Mouse (Mus musculus) lung, embryonic 15.5 days (tissue): ENCODE results near the gene Snx11. TPM values are rescaled to one million over a fixed set of nuclear protein-coding genes. Genes with fewer than 3 reads are reported as not detected.

Source experiments
- ATAC-seq: fragments of 200-750 bp; cut with Nextera tagmentation; 2 replicates; pipeline ENCODE4 v1.8.0; 2017; ENCODE audit warnings: moderate number of reproducible peaks, borderline replicate concordance; ENCODE audit not compliant: low FRiP score, low TSS enrichment; ENCODE audit errors: extremely low read depth
- H3K27ac ChIP-seq: fragments of 300-500 bp; sonication (generic); 2 replicates; pipeline ENCODE4 v1.5.1; 2015; ENCODE audit warnings: moderate library complexity, mild to moderate bottlenecking, inconsistent platforms
- H3K27me3 ChIP-seq: fragments of 300-500 bp; sonication (generic); 2 replicates; pipeline ENCODE4 v1.6.1; 2015; ENCODE audit warnings: inconsistent platforms
- H3K36me3 ChIP-seq: fragments of 300-500 bp; sonication (generic); 2 replicates; pipeline ENCODE4 v1.6.1; 2015; ENCODE audit warnings: inconsistent platforms
- H3K4me1 ChIP-seq: fragments of 300-500 bp; sonication (generic); 2 replicates; pipeline ENCODE4 v1.6.1; 2015; ENCODE audit warnings: inconsistent platforms
- H3K4me2 ChIP-seq: fragments of 300-500 bp; sonication (generic); 2 replicates; pipeline ENCODE4 v1.6.1; 2015; ENCODE audit warnings: inconsistent platforms, mild to moderate bottlenecking, moderate library complexity
- H3K4me3 ChIP-seq: fragments of 300-500 bp; sonication (generic); 2 replicates; pipeline ENCODE4 v1.5.1; 2015; ENCODE audit warnings: mild to moderate bottlenecking, inconsistent platforms
- H3K9ac ChIP-seq: fragments of 300-500 bp; sonication (generic); 2 replicates; pipeline ENCODE4 v1.6.1; 2015; ENCODE audit warnings: inconsistent platforms
- H3K9me3 ChIP-seq: fragments of 300-500 bp; sonication (generic); 2 replicates; pipeline ENCODE4 v1.6.1; 2016; ENCODE audit warnings: inconsistent platforms
- WGBS: fragments of 180-500 bp; shearing (Covaris S2); methylation state at CpG from one replicate; pipeline ENCODE4 v1.1.7; 2015; 5-methylcytosine and 5-hydroxymethylcytosine counted together
- polyA plus RNA-seq: library from polyadenylated mRNA; unstranded; fragments of >200 nt; fragmentation: Nextera tagmentation; extraction: Ambion mirVana; gene quantifications from 2 replicates; pipeline ENCODE4 v1.2.1, GENCODE M21; 2015

Gene Snx11
- polyA plus RNA-seq, 1 experiment from 2014 or later: 20.3 TPM

DNA sequence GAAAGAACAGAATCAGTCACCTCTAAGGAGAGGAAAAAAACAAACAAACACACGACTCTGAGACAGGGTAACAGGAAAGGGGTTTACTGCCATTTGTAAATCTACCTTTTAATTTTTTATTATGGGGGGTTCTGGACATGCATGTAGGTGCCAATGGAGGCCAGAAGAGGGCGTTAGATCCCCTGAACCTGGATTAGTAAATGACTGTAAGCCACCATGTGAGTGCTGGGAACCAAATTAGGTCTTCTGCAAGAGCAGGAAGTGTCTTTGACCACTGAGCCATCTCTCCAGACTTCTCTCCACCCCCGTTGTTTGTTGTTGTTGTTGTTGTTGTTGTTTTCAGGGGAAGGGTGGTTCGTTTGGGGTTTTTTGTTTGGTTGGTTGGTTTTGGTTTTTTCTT lies 19.9 kb downstream of the Snx11 start:
- 46% methylated on average over 4 of the region's 4 CpGs for WGBS
- H3K9me3 ChIP-seq: no peaks in the 10 kb centered on the region
- no peak overlapping the region for H3K4me3 ChIP-seq
- no peaks in the 10 kb centered on the region for H3K36me3 ChIP-seq
- H3K9ac ChIP-seq: no peak overlapping the region
- no peak overlapping the region for H3K4me2 ChIP-seq
- no peak for ATAC-seq
- no peaks in the 10 kb centered on the region for H3K4me1 ChIP-seq
- H3K27ac ChIP-seq: no peak overlapping the region
- no peaks in the 10 kb centered on the region for H3K27me3 ChIP-seq

DNA sequence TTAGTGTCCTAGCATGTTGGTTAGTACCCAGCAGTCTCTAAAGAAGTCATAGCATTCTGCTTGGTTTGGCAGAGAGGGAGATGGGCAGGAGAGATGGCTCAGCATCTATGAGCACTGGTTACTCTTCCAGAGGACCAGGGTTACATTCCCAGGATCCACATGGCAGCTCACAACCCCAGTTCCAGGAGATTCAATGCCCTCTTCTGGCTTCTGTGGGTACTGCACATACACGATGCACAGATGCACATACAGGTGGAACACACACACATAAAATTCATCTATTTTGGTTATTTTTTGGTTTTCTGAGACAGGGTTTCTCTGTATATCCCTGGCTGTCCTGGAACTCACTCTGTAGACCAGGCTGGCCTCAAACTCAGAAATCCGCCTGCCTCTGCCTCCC lies 22.1 kb downstream of the Snx11 start:
- no peaks in the 10 kb centered on the region for H3K9me3 ChIP-seq
- no peaks in the 10 kb centered on the region for H3K36me3 ChIP-seq
- H3K27me3 ChIP-seq: no peaks in the 10 kb centered on the region
- 91% methylated on average over 2 of the region's 2 CpGs for WGBS
- H3K27ac ChIP-seq: no peak overlapping the region
- ATAC-seq: no peak
- no peak overlapping the region for H3K4me3 ChIP-seq
- H3K4me2 ChIP-seq: no peak overlapping the region
- H3K4me1 ChIP-seq: no peaks in the 10 kb centered on the region
- no peak overlapping the region for H3K9ac ChIP-seq

DNA sequence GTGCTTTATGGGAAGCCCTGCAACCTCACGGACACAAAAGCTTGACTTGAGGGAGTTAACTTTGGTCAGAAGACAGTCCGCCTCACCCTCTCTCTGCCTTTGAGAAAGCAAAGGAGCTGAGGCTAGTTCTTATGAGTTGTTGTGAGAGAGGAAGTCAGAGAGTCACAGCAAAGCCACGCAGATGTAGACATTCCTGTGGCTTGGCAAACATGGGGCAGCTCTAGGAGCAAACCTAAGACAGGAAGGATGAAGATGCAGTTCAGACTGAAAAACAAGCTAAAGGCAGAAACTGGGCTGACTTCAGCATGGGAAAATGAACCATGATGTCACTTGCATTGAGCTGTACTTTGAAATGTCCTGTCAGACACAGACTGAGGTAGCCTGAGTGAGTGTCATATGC lies 29.8 kb downstream of the Snx11 start:
- WGBS: 29% methylated on average over 3 of the region's 3 CpGs
- H3K4me3 ChIP-seq: no peak overlapping the region
- H3K27ac ChIP-seq: no peak overlapping the region
- no peak overlapping the region for H3K4me2 ChIP-seq
- no peaks in the 10 kb centered on the region for H3K4me1 ChIP-seq
- no peaks in the 10 kb centered on the region for H3K36me3 ChIP-seq
- no peak overlapping the region for H3K9ac ChIP-seq
- no peaks in the 10 kb centered on the region for H3K9me3 ChIP-seq
- H3K27me3 ChIP-seq: peaks cover 1% of the 10 kb centered on the region
- ATAC-seq: no peak

DNA sequence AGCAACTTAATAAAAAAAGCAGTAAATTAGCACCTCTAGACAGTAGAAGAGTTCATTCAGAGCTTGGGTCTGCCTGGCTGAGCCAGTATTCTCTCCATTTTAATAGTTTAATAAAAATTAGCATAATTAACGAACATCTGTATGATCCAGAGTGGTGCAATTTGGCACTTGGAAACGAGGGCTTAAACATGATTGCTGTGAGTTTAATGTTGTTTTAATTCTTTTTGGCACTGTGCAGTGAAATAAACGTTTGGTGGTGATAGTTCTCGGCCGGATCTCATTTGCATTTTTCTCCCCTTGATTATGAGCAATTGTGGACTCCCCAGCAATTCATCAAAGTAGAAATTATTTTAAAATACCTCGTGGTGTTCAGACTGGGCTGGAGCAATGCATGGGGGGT lies 30.7 kb downstream of the Snx11 start:
- ATAC-seq: no peak
- WGBS: 61% methylated on average over 6 of the region's 6 CpGs
- no peak overlapping the region for H3K4me2 ChIP-seq

DNA sequence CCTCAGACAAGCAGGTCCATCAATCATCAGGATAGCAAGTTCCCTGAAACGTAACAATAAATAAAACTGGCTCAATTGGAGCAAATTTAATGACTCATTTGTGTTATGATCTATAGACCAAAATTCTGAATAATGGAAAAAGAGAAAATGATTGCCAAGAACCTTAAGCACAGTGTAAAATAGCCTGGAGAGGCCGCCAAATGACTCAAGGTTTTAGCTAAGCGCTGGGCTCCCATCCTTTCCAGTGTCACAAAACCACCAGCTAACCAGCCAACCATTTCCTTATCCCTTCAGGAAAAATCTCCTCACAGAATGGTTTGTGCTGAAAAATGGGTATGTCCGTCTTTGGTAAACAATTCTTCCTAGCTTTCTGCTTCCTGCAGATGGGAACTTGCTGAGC lies 33.5 kb downstream of the Snx11 start:
- Histone ChIP-seq H3K27me3 (peaks cover 31% of the 10 kb centered on the region), H3K4me3 (no peak overlapping the region), H3K27ac (no peak overlapping the region), H3K4me2 (no peak overlapping the region), H3K9ac (no peak overlapping the region), H3K4me1 (no peaks in the 10 kb centered on the region), H3K9me3 (no peaks in the 10 kb centered on the region), H3K36me3 (no peaks in the 10 kb centered on the region)
- ATAC-seq: no peak
- WGBS: 58% methylated on average over 4 of the region's 4 CpGs

More for the DNA sequence above, 30.7 kb downstream of the Snx11 start:
- Histone ChIP-seq H3K9ac (no peak overlapping the region), H3K27ac (no peak overlapping the region), H3K4me1 (no peaks in the 10 kb centered on the region), H3K36me3 (no peaks in the 10 kb centered on the region), H3K27me3 (peaks cover 10% of the 10 kb centered on the region), H3K4me3 (no peak overlapping the region), H3K9me3 (no peaks in the 10 kb centered on the region)

DNA sequence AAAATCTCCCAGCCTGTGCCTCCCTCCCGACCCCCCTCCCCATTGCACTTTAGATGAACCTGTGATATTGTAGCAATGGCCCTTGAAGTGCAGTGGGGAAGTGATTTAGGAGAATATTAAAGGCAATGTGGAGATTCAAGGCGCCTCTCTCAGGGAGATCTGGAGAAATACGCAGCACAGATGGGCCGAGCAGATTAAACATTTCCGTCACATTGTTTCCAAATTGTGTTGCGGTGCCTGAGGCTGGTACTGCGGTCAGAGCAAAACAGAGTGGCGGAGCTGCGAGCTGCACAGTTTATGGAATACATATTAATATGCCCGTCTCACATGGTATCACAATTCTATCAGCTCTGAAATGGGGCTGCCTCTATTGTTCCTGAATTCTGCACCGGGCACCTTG lies 34.4 kb downstream of the Snx11 start:
- ATAC-seq: no peak
- Histone ChIP-seq H3K4me3 (no peak overlapping the region), H3K36me3 (no peaks in the 10 kb centered on the region), H3K27ac (no peak overlapping the region), H3K27me3 (peaks cover 36% of the 10 kb centered on the region), H3K4me1 (no peaks in the 10 kb centered on the region), H3K4me2 (peak overlapping the region; percentile 17; the same call in 1 of the 2 replicates), H3K9ac (no peak overlapping the region), H3K9me3 (no peaks in the 10 kb centered on the region)
- 26% methylated on average over 11 of the region's 11 CpGs for WGBS

DNA sequence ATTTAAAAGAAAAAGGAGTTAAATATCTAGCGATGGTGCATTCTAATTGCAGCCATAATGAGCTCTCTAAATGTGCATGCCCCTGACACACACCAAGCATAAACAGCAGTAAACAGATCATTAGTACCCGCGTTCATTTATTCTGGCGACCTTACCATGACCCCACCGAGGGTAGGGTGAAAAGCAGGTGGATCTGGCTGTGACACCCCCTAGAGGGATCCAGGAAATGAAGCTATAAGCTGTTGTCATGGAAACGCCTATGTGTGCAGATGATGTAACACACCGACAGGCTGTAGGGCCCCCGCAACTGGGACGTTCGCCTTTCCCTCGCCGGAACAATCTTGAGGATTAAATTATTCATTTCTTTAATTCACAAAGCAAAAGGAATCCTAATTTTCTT lies 35.4 kb downstream of the Snx11 start:
- H3K4me1 ChIP-seq: 0 out of 2 replicates have a peak, but pooled peaks cover 2% of the 10 kb centered on the region
- no peak overlapping the region for H3K27ac ChIP-seq
- peaks cover 43% of the 10 kb centered on the region for H3K27me3 ChIP-seq
- no peak overlapping the region for H3K4me3 ChIP-seq
- H3K9me3 ChIP-seq: no peaks in the 10 kb centered on the region
- no peak for ATAC-seq
- H3K4me2 ChIP-seq: no peak overlapping the region
- WGBS: 15% methylated on average over 12 of the region's 12 CpGs
- no peak overlapping the region for H3K9ac ChIP-seq
- no peaks in the 10 kb centered on the region for H3K36me3 ChIP-seq

DNA sequence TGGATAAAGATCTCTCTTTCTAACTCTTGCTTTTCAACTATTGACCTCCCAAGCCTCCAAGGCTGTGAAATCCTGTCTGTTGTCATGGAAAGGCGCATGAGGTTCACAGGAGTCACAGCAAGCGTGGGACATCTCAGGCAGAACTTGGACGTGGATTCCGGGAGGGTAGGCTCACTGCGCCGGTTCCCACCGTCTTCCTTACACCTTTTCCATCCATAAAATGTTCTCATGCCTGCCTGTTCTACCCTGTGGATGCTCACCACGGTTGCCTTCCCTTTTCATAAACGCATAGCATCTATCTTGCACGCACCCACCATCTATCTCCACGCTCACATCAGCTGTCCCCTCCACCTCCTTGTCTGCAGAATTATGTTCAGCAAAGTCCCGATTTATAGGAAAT lies 36.6 kb downstream of the Snx11 start:
- Histone ChIP-seq H3K27ac (no peak overlapping the region), H3K4me3 (no peak overlapping the region), H3K4me1 (peaks cover 10% of the 10 kb centered on the region), H3K27me3 (peaks cover 43% of the 10 kb centered on the region), H3K36me3 (no peaks in the 10 kb centered on the region), H3K4me2 (no peak overlapping the region), H3K9me3 (no peaks in the 10 kb centered on the region), H3K9ac (no peak overlapping the region)
- 50% methylated on average over 12 of the region's 12 CpGs for WGBS
- no peak for ATAC-seq

DNA sequence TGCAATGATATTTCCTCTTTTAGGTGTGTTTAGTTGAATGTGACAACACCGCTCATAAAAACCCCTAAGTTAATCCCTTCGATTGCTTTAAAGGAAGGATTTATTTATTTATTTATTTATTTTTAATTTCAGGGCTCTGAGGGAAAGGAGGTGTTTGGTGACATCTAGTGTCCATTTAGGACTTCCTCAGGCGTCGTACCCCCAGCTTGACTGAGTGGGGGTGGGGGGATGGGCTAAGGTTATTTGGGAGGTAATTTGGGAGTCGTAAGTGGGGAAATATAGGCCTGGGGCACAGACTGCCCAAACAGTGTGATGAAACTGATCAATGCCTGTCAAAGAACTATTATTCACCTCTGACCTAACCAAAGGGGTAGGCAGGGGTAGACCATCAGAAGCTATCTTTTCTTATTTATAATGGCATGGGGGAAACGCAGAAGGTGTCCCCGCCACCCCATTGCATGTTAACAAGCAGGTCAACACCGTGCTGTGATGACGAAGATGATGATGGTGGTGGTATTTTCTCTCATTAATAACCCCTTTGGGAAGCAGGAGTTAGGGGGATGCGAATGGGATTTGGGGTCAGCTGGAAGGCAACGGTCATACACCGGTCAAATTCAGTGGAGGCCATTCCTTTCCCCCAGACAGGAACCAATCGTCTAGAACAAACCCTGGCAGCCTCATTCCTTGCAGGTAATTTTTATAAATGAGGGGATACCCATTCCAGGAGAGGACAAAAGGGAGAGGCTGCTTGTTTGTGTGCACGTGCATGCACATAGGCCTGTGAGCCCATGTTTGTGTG lies 39.5 kb downstream of the Snx11 start:
- H3K4me1 ChIP-seq: peaks cover 13% of the 10 kb centered on the region
- H3K4me2 ChIP-seq: no peak overlapping the region
- H3K9me3 ChIP-seq: no peaks in the 10 kb centered on the region
- no peak overlapping the region for H3K9ac ChIP-seq
- ATAC-seq: no peak
- no peak overlapping the region for H3K27ac ChIP-seq
- 58% methylated on average over 14 of the region's 14 CpGs for WGBS
- no peaks in the 10 kb centered on the region for H3K36me3 ChIP-seq
- H3K4me3 ChIP-seq: no peak overlapping the region
- peaks cover 43% of the 10 kb centered on the region for H3K27me3 ChIP-seq

DNA sequence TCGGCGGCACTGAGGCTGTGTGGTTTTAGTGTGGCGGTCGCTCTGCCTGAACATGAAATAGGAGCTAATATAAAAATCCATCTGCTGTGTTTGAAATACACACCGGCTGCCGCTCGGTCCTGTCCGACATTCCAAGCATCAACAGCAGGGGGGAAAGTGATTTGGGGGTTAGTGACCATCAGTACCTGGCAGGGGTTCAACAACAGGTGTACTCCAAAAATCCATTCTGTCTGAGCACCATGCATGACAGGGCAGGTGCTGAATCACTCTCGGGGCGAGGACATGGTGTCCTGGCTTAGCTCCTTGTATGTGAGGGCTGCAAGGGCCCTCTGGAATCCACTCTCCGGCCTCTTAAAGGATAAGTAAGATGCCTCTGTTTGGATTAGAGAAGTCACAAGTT lies 41.0 kb downstream of the Snx11 start:
- Histone ChIP-seq H3K4me3 (peak overlapping the region; percentile 21), H3K4me1 (peaks cover 13% of the 10 kb centered on the region), H3K27me3 (peaks cover 30% of the 10 kb centered on the region), H3K9me3 (no peaks in the 10 kb centered on the region), H3K9ac (peak overlapping the region; percentile 16; the same call in 1 of the 2 replicates), H3K4me2 (peak overlapping the region; percentile 47), H3K36me3 (no peaks in the 10 kb centered on the region), H3K27ac (no peak overlapping the region)
- 13% methylated on average over 11 of the region's 11 CpGs for WGBS
- ATAC-seq: no peak

DNA sequence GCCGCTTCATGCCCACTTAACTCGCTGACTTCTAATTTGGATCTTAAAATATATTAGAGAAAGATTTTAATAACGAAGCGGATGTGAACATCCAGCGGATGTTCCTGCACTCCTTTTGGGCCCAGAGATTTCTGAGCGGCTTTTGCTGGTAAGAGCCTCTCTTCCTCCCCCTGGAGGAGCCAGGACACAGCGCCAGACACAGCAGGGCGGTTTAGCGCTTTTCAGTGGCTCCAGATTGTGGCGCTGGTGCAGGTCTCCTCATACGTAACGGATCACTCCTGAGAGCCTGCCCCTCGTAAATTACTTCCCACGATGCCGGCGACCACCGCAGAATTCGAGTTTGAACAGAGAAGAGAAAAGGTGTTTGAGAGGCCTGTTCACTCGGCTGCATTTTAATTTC lies 41.5 kb downstream of the Snx11 start:
- peak overlapping the region; percentile 16; the same call in 1 of the 2 replicates for H3K9ac ChIP-seq
- H3K27me3 ChIP-seq: peaks cover 25% of the 10 kb centered on the region; the same call in 1 of the 2 replicates
- H3K27ac ChIP-seq: no peak overlapping the region
- H3K4me3 ChIP-seq: peak overlapping the region; percentile 21
- ATAC-seq: no peak
- 2% methylated on average over 19 of the region's 19 CpGs for WGBS
- peaks cover 13% of the 10 kb centered on the region for H3K4me1 ChIP-seq
- peak overlapping the region; percentile 47 for H3K4me2 ChIP-seq
- no peaks in the 10 kb centered on the region for H3K9me3 ChIP-seq
- H3K36me3 ChIP-seq: no peaks in the 10 kb centered on the region

DNA sequence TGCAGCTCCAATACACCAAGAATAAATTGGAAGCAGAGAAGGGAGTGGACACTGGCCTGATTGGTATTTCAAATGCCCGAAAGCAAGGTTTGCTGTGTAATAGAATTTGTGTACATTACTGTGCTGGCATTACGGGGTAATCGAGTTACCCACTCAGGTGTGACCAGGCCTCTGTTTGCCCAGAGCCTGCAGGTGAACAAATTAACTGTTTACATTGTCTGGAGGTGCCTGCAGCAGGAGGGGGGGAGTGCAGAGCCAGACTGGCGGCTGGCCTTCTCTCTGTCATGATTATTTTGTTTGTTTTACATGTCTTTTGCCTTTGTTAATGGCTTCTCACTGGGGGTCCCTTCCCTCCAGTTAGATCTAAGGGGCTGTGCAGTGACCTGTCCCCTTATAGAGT lies 44.7 kb downstream of the Snx11 start:
- peak overlapping the region; percentile 44; the same call in 1 of the 2 replicates for H3K27ac ChIP-seq
- H3K4me2 ChIP-seq: no peak overlapping the region

More for the DNA sequence above, 44.7 kb downstream of the Snx11 start:
- no peaks in the 10 kb centered on the region for H3K36me3 ChIP-seq
- no peak overlapping the region for H3K4me3 ChIP-seq
- peaks cover 4% of the 10 kb centered on the region; the same call in 1 of the 2 replicates for H3K27me3 ChIP-seq
- no peaks in the 10 kb centered on the region for H3K9me3 ChIP-seq
- H3K9ac ChIP-seq: no peak overlapping the region
- no peak for ATAC-seq
- H3K4me1 ChIP-seq: peaks cover 13% of the 10 kb centered on the region
- WGBS: 32% methylated on average over 4 of the region's 4 CpGs
